Mouse (Mus musculus): ENCODE measurements around the gene Gm20822.
"Not testable (repeated sequence)": the region's sequence is repeated elsewhere in the genome, so short reads cannot be mapped to it uniquely, and the experiment has no call there.

Gene Gm20822

DNA sequence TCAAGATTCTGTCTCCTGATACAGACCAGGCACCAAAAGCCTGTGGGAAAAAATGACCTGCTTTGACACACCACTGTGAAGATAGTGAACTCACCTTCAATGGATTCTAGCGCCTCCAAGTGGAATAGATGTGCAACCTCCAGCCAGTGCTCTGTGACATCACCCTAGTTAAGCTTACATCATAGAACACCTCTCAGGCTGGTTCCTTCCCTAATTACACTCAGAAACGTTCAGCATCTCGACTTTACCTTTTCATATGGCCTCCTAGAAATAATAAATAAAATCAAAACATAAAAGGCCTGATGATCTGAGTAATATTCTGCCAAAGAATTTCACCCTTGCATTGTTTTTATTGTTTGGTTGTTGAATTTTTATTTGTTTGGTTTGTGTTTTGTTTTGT, at the start of gene Gm20822:
Gm20822 (minus strand) TSS at position 101 of the 400 bp plus-strand sequence.
- DNase-seq: not testable (repeated sequence)
